Mouse (Mus musculus) embryonic fibroblast, embryonic 13.5 days (primary cell): ENCODE results near the gene Ppid. TPM values are rescaled to one million over a fixed set of nuclear protein-coding genes. Genes with fewer than 3 reads are reported as not detected.

Experiments used
- H3K27ac ChIP-seq: 2 replicates; pipeline ENCODE4 v1.5.1; 2012; ENCODE audit warnings: low read length, control low read depth, inconsistent platforms; ENCODE audit not compliant: insufficient read depth
- H3K4me1 ChIP-seq: 2 replicates; pipeline ENCODE4 v1.6.1; 2011; ENCODE audit warnings: low read length; ENCODE audit not compliant: control insufficient read depth, insufficient read depth
- H3K4me3 ChIP-seq: 2 replicates; pipeline ENCODE4 v1.5.1; 2011; ENCODE audit warnings: mild to moderate bottlenecking, control low read depth, low read length; ENCODE audit not compliant: insufficient read depth
- CTCF ChIP-seq: IDR thresholded peaks from 2 replicates; pipeline ENCODE4 v1.5.1; 2011; ENCODE audit warnings: mild to moderate bottlenecking, control low read depth, low read length, moderate library complexity, borderline replicate concordance; ENCODE audit not compliant: insufficient read depth
- POLR2A ChIP-seq: IDR thresholded peaks from 2 replicates; pipeline ENCODE4 v1.6.1; 2011; ENCODE audit warnings: low read depth, mild to moderate bottlenecking, control low read depth, low read length, moderate library complexity
- polyA plus RNA-seq: library from polyadenylated mRNA; stranded (reverse); fragments of >200 nt; gene quantifications from 2 replicates; pipeline ENCODE4 v1.2.4, GENCODE M21; 2011; ENCODE audit warnings: low read depth; ENCODE audit not compliant: missing spikeins, insufficient read length

Gene Ppid
- polyA plus RNA-seq, 1 experiment = 113 TPM

DNA sequence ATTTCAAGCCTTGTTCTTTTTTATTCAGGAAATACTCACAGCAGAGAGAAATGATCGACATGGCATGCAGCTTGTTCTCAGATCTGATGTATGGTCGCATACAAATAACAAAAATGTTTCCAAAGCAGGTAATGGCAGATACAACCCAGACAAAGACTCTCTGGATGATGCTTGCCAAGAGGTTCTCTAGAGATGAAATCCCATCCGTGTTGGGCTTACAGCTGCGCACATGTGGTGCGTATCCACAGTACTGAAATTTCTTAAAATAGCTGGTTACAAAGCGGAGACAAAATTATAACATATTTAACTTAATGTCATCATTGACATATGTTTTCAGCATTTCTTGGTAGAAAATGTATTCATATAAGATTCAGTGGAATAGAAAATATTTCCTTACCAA lies 61.0 kb downstream of the Ppid start:
- no peaks in the 10 kb centered on the region for H3K4me1 ChIP-seq
- H3K4me3 ChIP-seq = no peak overlapping the region
- H3K27ac ChIP-seq = no peak overlapping the region
- TF ChIP-seq CTCF (no peak), POLR2A (no peak)

Other genes starting within 250 kb of the Ppid start
- gene Fnip2, start 23.5 kb upstream of the Ppid start, polyA plus RNA-seq = 14.2 and 19.7 TPM in 2 replicates
- 14.0 and 14.3 TPM in 2 replicates for gene 4930579G24Rik, start 37.7 kb downstream of the Ppid start, polyA plus RNA-seq
- 40.0 and 45.6 TPM in 2 replicates for gene Etfdh, start 38.2 kb downstream of the Ppid start, polyA plus RNA-seq
- 0.10 and 0.70 TPM in 2 replicates for gene Rxfp1, start 146.5 kb downstream of the Ppid start, polyA plus RNA-seq